Mouse (Mus musculus) liver, embryonic 18 days (tissue): ENCODE results near the gene Fndc7. TPM values are rescaled to one million over a fixed set of nuclear protein-coding genes. Genes with fewer than 3 reads are reported as not detected.

Source experiments
- polyA plus RNA-seq: library from polyadenylated mRNA; depleted of rRNA; stranded (reverse); fragments of >200 nt; gene quantifications from 2 replicates; pipeline ENCODE4 v1.2.3, GENCODE M21; 2012; rRNA removed

Fndc7 gene
- 0.03 and 0.04 TPM in 2 replicates for polyA plus RNA-seq

GRCm38 (mm10) chr3:108889908-108890307 lies at the start of gene Fndc7:
Gene Fndc7 (minus strand): TSS chr3:108890008.

GRCm38 (mm10) chr3:108939573-108939972 lies 49.8 kb upstream of the Fndc7 start, which contains the start of gene Henmt1:
Gene Henmt1 (plus strand): TSS chr3:108939873.

GRCm38 (mm10) chr3:108911548-108912413 lies 22.0 kb upstream of the Fndc7 start, which contains the start of gene Prpf38b:
Gene Prpf38b (minus strand): TSS chr3:108911727.

GRCm38 (mm10) chr3:108840000-108840715 lies 49.6 kb downstream of the Fndc7 start, which contains the start of gene Stxbp3:
Gene Stxbp3 (minus strand): TSS chr3:108840526.

Other genes starting within 250 kb of the Fndc7 start
- 25.4 and 27.2 TPM in 2 replicates for gene Clcc1, start 236.1 kb downstream of the Fndc7 start, polyA plus RNA-seq
- 9.9 and 11.7 TPM in 2 replicates for gene Gpsm2, start 167.7 kb downstream of the Fndc7 start, polyA plus RNA-seq
- 0.29 and 0.32 TPM in 2 replicates for gene Aknad1, start 150.3 kb downstream of the Fndc7 start, polyA plus RNA-seq
- gene Stxbp3, start 49.5 kb downstream of the Fndc7 start, polyA plus RNA-seq: 12.7 and 13.9 TPM in 2 replicates
- gene Prpf38b, start 21.7 kb upstream of the Fndc7 start, polyA plus RNA-seq: 38.9 and 40.9 TPM in 2 replicates
- 0.02 TPM in 1 of 2 replicates, not detected in the other for gene Henmt1, start 49.9 kb upstream of the Fndc7 start, polyA plus RNA-seq
- not detected in 2 replicates for gene Gm9857, start 50.4 kb upstream of the Fndc7 start, polyA plus RNA-seq
- gene Fam102b, start 137.6 kb upstream of the Fndc7 start, polyA plus RNA-seq: 2.0 TPM in 2 replicates
- not detected in 2 replicates for gene Slc25a54, start 190.5 kb upstream of the Fndc7 start, polyA plus RNA-seq
- 3.7 and 4.2 TPM in 2 replicates for gene Slc25a24, start 233.1 kb upstream of the Fndc7 start, polyA plus RNA-seq